Mouse (Mus musculus) left cerebral cortex, adult 18-20 months (tissue): Measurements from ENCODE around the gene Prss33. TPM values are rescaled to one million over a fixed set of nuclear protein-coding genes. Genes with fewer than 3 reads are reported as not detected.

ENCODE experiments used
- DNase-seq, 2 experiments: peaks; one replicate each; pipeline ENCODE4 v3.0.0; 2021 to 2022; ENCODE audit warnings: low spot score in 2 of 2, mixed read lengths in 1 of 2
- microRNA-seq, 2 experiments: library from miRNA; unstranded; fragments of <30 nt; microRNA quantifications; one replicate each; pipeline ENCODE4 v1.2.0; 2021
- total RNA-seq, 2 experiments: library from RNA; stranded (reverse); gene quantifications; 2 replicates each; pipeline ENCODE4 v1.2.3; 2021

The Prss33 gene
- total RNA-seq, 2 experiments from 2014 or later = not detected

GRCm38 (mm10) chr17:23786510-23786931 lies 49.3 kb downstream of the Prss33 start:
- peak; percentile 18 to 28 for DNase-seq

DNA sequence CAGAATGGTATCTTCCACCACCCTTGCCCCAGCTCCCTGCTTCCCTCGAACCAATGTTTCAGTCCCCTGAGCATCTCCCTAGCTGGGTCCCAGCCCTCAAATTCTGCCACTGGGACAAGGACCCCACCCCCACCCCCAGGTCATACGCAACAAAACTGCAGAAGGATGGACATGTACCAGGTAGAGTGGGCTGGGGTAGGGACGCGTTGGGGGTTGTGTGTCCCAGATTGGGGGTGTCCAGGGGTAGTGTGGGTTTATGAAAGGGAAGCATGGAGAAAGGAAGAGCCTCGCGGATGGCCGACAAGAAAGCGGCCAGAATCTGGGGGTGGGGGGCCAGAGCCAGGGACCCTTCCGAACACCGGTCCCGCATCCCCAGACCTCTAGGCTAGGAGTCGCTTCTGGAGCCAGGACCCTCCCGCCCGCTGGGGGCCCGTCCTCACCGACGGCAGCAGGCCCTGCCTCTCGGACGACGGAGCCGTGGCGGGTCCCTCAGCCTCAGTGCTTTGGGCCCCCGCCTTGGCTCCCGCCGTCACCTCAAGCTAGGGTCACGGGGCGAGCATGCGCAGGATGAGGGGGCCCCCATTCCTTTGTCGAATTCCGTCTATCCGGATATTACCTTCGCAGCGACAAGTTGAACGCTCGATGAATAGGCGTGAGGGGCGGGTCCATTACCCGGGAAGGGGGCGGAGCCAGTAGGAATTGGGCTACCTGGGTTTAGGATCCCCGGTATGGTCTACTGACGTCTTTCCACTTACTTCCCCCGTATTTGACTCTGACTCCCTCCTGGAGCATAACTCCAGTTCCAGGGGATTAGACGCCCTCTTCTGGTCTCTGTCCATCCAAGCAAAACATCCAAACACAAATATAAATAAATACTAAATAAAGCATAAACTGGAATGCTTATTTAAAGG lies 50.0 kb downstream of the Prss33 start, which contains the start of gene Flywch2:
Flywch2 (minus strand) TSS at position 521 of the 911 bp plus-strand sequence.
- peak; percentile 78 to 82 for DNase-seq

- no peak for DNase-seq
Observed at GRCm38 (mm10) chr17:23783352-23783751, 52.5 kb downstream of the Prss33 start.

Small RNAs within 50 kb of the gene (microRNA-seq; reads per million reads assigned to microRNA genes)
- 0.50 to 1.3 reads per million in 2 experiments for gene Mir5125

Other genes with a start within 250 kb of the Prss33 start
- 10 to 100 TPM; 27.5 to 29.7 TPM for gene Zfp13, start 236.6 kb downstream of the Prss33 start, total RNA-seq
- gene Zscan10, start 235.2 kb downstream of the Prss33 start, total RNA-seq = not detected
- gene Mmp25, start 190.8 kb downstream of the Prss33 start, total RNA-seq = under 1 TPM; 0.14 TPM
- not detected for gene Bicdl2, start 175.6 kb downstream of the Prss33 start, total RNA-seq
- 100 to 1,000 TPM; 126 to 130 TPM for gene Hcfc1r1, start 162.5 kb downstream of the Prss33 start, total RNA-seq
- 1 to 10 TPM; 5.3 to 6.8 TPM for gene Thoc6, start 162.2 kb downstream of the Prss33 start, total RNA-seq
- gene Tnfrsf12a, start 158.6 kb downstream of the Prss33 start, total RNA-seq = 10 to 100 TPM; 10.2 to 12.7 TPM
- not detected for gene Cldn6, start 156.8 kb downstream of the Prss33 start, total RNA-seq
- gene Cldn9, start 152.0 kb downstream of the Prss33 start, total RNA-seq = under 1 TPM; 0.23 to 0.26 TPM
- gene 1520401A03Rik, start 113.3 kb downstream of the Prss33 start, total RNA-seq = under 1 TPM; 0.16 to 0.19 TPM
- gene Pkmyt1, start 109.7 kb downstream of the Prss33 start, total RNA-seq = 1 to 10 TPM; 5.3 to 5.4 TPM
- gene Paqr4, start 95.2 kb downstream of the Prss33 start, total RNA-seq = 10 to 100 TPM; 54.6 to 63.9 TPM
- under 1 TPM; 0.60 to 0.82 TPM for gene Kremen2, start 90.2 kb downstream of the Prss33 start, total RNA-seq
- gene Flywch1, start 64.5 kb downstream of the Prss33 start, total RNA-seq = 100 to 1,000 TPM; 459 to 507 TPM
- gene Flywch2, start 50.0 kb downstream of the Prss33 start, total RNA-seq = 10 to 100 TPM; 11.7 to 14.2 TPM
- 100 to 1,000 TPM; 548 to 585 TPM for gene Srrm2, start 45.5 kb downstream of the Prss33 start, total RNA-seq
- gene Elob, start 6.9 kb downstream of the Prss33 start, total RNA-seq = 100 to 1,000 TPM; 359 to 364 TPM
- gene Prss32, start 7.8 kb upstream of the Prss33 start, total RNA-seq = not detected
- 1 to 10 TPM; 1.6 to 2.1 TPM for gene Prss41, start 8.1 kb upstream of the Prss33 start, total RNA-seq
- gene Prss21, start 32.0 kb upstream of the Prss33 start, total RNA-seq = not detected
- gene Dcpp1, start 44.8 kb upstream of the Prss33 start, total RNA-seq = not detected
- not detected for gene Dcpp2, start 44.8 kb upstream of the Prss33 start, total RNA-seq
- not detected for gene Dcpp3, start 81.4 kb upstream of the Prss33 start, total RNA-seq
- gene Sbp, start 105.6 kb upstream of the Prss33 start, total RNA-seq = not detected
- not detected for gene Sbpl, start 119.2 kb upstream of the Prss33 start, total RNA-seq
- gene Prss30, start 144.5 kb upstream of the Prss33 start, total RNA-seq = under 1 TPM in 1 of 2 experiments, not detected in 1; 0.45 TPM
- 1 to 10 TPM; 1.5 to 2.0 TPM for gene Prss22, start 162.0 kb upstream of the Prss33 start, total RNA-seq
- gene Prss27, start 202.1 kb upstream of the Prss33 start, total RNA-seq = not detected
- 10 to 100 TPM; 22.5 to 23.8 TPM for gene Kctd5, start 237.4 kb upstream of the Prss33 start, total RNA-seq